Mouse (Mus musculus) urinary bladder, postnatal 14 days (tissue): ENCODE results near the gene Krtap17-1.

Source experiments
- DNase-seq: peaks from one replicate; pipeline ENCODE4 v3.0.0; 2021; ENCODE audit warnings: low spot score

The Krtap17-1 gene

GRCm38 (mm10) chr11:99993620-99994383, at the start of gene Krtap17-1:
Gene Krtap17-1 (minus strand): TSS chr11:99993994.
- DNase-seq = no peak

- no peak for DNase-seq
Observed at GRCm38 (mm10) chr11:100041454-100041853, 47.7 kb upstream of the Krtap17-1 start, which contains the start of gene Krt34. Gene Krt34 (minus strand): TSS chr11:100041554.

DNA sequence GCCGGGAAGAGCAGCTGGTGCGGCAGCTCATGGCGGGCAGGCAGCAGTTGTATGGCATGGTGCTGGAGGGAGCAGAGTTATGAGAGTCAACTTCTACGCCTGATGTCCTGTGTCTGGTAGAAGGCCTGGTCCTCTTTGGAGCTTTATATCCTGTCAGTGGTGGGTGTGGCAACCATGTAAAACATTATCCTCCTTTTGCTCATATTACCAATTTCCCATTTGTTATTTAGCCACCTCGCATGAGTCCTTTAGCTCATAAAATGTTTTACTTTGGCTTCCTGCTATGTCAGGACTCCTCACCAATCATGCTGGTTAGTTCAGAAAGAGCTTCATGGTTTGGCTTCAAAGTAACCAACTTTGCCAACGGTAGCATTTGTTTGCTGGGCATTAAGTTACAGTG, 36.0 kb upstream of the Krtap17-1 start, which contains the start of gene Krt33b:
Gene Krt33b (minus strand): TSS at position 101 of the 400 bp plus-strand sequence.
- DNase-seq = no peak

- DNase-seq = no peak
Observed at GRCm38 (mm10) chr11:100021438-100021837, 27.6 kb upstream of the Krtap17-1 start.

DNA sequence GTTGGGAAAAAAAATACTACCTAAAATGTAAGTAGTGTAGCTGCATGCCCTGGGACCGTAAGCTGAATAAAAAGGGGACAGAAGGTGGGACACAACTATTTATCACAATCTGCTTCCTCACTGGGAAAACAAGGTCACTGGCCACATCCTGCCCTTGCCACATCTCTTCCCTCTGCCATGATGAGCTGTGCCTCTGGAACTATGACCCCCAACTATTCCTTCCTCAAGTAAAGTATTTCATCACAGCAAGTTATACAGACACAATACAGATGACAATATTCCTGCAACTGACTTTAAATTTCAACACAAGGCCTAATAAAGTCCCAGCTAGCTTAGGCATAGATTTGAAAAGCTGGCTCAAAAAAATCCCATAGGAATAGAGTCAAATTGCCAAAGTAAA, 25.7 kb upstream of the Krtap17-1 start:
- DNase-seq = no peak

- no peak for DNase-seq
Observed at GRCm38 (mm10) chr11:100016112-100016511, 22.3 kb upstream of the Krtap17-1 start, which contains the start of gene Krt33a. Gene Krt33a (minus strand): TSS chr11:100016212.

DNA sequence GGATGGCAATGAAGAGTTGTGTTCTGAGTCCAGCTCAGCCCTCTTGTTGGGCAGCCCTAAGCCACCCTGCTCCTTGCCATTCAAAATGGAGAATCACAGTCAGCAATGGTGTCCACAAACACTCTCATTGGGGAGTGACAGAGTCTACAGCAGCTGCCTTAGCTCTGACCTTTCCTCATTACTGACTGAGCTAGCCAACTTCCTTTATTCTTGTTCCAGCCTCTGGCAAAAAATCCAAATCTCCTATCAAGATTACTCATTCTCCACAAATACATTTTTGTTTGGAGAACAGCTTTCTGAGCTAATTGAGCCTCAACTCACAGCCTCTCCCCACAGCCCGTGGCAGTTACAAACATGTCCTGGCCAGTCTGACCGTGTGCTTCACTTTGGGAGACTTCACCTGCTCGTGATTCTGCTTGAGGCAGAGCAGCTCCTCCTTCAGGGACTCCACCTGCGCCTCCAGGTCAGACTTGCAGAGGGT, 19.9 kb upstream of the Krtap17-1 start:
- DNase-seq = peak; percentile 72

DNA sequence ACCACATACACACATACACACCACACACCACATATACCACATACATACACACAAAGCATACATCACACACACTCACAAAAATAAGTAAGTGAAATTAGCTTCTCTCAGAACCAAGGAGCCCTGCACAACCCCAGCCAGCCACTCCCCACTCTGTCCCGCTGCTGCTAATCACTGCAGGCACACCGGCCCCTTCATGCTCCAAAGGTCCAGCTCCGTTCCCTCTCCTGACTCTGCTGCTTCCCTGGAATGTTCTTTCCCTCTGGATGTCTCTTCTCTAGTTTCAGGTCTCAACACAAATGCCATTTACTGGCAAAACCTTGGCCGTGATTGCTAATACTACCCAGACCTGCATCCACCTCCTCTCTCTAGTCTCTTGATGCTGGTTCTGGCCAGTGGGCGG, 16.9 kb upstream of the Krtap17-1 start:
- DNase-seq = no peak

DNA sequence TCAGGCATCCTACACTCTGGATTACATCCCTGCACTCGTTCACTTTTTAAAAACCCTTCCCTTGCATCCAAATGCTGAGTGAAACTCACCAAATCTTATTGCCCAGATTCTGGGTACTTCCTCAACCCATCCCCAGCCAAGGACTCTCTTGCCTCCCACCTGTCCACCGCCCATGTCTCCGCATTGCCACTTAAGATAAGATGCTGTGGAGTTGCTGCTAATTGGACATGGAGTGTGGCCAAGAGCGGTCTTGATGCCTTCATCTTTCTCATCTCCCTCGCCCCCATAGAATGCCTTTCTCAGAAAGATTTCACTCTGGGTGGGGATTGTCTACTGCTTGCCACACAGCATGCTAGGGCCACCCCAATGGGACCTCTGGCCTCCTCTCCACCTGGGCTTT, 14.5 kb upstream of the Krtap17-1 start:
- DNase-seq = no peak

DNA sequence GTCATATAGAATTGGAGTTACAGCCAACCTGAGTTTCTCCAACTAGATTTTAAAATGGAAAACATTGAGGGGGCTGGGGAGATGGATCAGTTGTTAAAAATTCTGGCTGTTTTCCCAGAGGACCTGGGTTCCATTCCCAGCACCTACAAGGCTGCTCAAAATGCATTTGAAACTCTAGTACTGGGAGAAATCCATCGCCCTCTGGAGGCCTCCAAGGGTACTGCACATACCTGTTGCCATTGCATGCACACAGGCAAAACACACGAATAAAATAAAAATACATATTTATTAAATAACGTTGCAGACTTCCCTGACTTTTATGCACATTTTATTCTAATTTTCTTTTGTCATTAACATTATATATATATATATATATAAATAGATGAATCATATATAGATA, 12.8 kb upstream of the Krtap17-1 start:
- DNase-seq = no peak

DNA sequence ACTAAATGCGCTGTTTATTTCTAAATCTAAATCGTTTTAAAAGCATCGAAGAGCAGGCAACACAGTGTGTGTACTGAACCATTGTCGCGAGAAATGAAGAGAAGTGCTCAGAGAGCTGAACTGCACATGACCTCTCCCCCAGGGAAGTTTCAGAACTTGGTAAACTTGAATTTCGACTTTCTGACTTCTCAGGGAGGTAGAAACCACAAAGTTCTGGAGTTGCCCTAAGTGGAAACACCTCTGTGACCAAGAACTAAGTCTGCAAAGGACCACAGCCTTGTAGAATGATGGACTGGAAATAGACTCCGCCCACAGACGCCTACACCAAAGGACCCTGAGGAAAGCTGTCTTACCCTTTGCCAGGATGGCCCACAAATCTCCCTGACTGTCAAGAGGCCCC, 12.1 kb upstream of the Krtap17-1 start:
- DNase-seq = peak; percentile 36

GRCm38 (mm10) chr11:100004846-100005245, 11.1 kb upstream of the Krtap17-1 start:
- peak; percentile 79 for DNase-seq

DNA sequence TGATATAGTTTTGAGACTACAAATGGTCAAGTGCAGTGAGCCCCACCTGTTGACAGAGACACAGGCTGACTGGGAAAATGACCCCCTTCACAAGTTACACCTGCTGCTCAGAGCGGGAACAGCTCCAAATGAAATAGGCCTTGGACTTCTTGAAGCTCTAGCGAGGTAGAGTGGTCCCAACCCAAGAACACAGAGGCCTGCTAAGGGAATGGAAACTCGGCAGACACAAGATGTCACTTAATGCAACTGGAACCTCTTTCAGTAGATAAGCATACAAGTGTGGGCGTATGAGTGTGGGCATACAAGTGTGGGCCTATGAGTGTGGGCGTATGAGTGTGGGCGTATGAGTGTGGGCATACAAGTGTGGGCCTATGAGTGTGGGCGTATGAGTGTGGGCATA, 5.3 kb upstream of the Krtap17-1 start:
- DNase-seq = no peak

- no peak for DNase-seq
Observed at GRCm38 (mm10) chr11:99994384-99994661, 529 bp upstream of the Krtap17-1 start.

GRCm38 (mm10) chr11:99990571-99990970, 3.2 kb downstream of the Krtap17-1 start:
- DNase-seq = no peak

DNA sequence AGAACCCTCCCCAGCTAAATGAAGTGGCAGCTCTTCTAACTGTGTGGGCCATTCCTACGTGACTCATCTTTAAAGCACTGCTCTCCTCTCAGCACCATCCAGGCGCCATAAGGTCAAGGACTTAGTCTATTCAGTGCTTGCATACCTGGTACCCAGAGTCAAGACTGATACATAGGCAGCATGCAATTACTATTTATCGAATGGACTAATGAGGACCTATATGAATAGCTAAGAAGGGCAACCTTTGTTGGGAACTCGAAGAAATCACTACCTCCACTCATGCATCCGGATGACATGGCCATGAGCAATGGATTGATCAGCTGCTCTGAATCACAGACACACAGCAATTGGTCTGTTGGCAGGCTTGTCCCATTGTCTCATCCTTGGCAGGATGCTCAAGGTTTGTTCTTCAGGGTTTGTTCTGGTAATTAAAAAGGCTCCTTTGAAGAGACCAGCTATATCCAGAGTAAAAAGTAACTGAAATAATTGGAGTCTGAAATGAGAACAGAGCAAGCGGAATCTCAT, 3.9 kb downstream of the Krtap17-1 start:
- no peak for DNase-seq

GRCm38 (mm10) chr11:99988530-99988929, 5.3 kb downstream of the Krtap17-1 start:
- DNase-seq = no peak

- DNase-seq = no peak
Observed at GRCm38 (mm10) chr11:99986180-99986647, 7.6 kb downstream of the Krtap17-1 start, which contains the start of gene Krtap16-1. Gene Krtap16-1 (minus strand): TSS chr11:99986597.

- DNase-seq = no peak
Observed at GRCm38 (mm10) chr11:99985291-99986092, 8.3 kb downstream of the Krtap17-1 start.

DNA sequence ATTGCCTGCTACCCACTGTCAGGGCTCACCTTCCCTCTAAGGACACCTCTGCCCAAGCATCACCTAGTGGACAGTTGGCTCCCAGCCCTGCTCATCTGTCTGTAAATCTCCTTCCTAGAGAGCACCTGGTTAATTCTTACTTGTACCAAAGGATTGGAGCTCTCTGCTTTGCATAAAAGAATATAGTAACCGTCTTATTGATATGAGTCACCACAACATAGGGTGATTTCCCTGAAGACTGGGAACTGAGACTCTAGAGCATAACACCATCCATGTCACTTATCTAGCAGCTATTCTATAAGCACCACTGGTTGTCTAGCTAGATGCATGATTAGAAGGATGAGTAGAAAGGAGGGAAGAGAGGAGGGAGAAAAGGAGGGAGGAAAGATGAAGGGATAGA, 10.4 kb downstream of the Krtap17-1 start:
- DNase-seq = no peak

DNA sequence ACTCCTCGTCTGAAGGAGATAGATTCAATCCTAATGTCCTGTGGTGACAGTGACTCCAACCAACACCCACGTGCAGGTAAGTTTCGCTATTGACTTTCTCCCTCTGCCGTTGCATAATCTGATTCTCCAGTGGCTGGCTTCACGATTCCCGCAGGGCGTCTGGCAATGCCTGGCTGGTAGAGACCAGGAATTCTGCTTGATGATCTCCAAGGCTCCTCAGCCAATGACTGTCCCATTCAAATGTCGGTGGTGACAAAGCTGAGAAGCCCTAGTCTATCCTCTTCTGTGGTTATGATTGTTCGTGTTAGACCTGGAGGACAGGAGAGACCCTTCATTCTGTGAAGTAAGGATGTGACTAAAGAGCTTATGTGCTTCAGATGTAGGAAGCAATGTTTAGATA, 11.1 kb downstream of the Krtap17-1 start:
- DNase-seq = no peak

DNA sequence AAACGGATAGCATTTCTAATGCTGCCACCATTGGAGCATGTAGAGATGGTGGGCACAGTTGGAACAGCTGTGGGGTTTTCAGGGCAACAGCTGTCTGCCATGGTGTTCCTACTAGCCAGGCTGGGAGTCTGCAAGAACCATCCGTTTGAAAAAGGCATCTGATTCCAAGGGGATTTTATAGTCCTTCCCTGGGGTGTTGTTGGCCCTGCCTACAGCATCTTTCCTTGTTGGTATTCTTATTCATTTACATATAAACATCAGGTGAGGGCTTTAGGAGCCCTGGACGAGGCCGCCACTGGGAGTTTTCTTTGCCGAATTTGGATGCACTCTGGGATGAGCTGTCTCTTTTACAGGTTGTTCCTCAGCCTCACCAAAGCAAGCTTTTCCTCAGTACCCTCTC, 14.8 kb downstream of the Krtap17-1 start, which contains the start of gene Krtap29-1:
Gene Krtap29-1 (minus strand): TSS at position 101 of the 400 bp plus-strand sequence.
- DNase-seq = no peak

DNA sequence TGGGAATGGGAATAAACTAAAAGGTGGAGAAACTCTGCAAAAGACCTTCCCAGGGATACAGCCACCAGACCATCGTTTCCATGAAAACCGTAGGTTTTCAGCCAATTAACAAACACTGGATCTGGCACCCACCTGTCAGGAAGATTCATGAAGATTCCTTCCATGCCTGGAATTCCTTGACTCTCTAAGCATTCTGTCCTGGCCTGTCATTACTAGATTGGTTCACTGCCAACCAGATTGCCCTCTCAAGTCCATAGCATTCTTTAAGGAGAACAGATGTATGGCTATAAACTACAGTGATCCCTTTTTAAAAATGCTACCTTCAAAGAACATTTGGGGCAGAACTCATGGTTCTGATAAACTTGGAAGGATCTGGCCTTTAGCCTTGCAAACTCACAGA, 27.8 kb downstream of the Krtap17-1 start:
- DNase-seq = no peak
